Mouse (Mus musculus) E14TG2a.4 (cell line): ENCODE data around the gene Aldh8a1.

Source experiments
- H3K27me3 ChIP-seq: 2 replicates; pipeline ENCODE4 v1.6.1; 2014; ENCODE audit warnings: low read length, control low read depth; ENCODE audit not compliant: insufficient read depth
- H3K36me3 ChIP-seq: 2 replicates; pipeline ENCODE4 v1.6.1; 2014; ENCODE audit warnings: low read length, control low read depth; ENCODE audit not compliant: insufficient read depth
- H3K4me1 ChIP-seq: replicated peaks from 2 replicates; pipeline ENCODE4 v1.6.1; 2014; ENCODE audit warnings: low read depth, low read length, control low read depth
- H3K4me3 ChIP-seq: replicated peaks from 2 replicates; pipeline ENCODE4 v1.5.1; 2014; ENCODE audit warnings: mild to moderate bottlenecking, low read length
- H3K9me3 ChIP-seq: 2 replicates; pipeline ENCODE4 v1.6.1; 2014; ENCODE audit warnings: low read length, control low read depth
- CTCF ChIP-seq: conservative IDR thresholded peaks from 2 replicates; pipeline ENCODE4 v1.5.1; 2014; ENCODE audit warnings: low read length
- NANOG ChIP-seq: IDR thresholded peaks from 2 replicates; pipeline ENCODE4 v1.6.1; 2014; ENCODE audit warnings: borderline replicate concordance, low read length, mixed read lengths
- POU5F1 ChIP-seq: IDR thresholded peaks from 2 replicates; pipeline ENCODE4 v1.6.1; 2014; ENCODE audit warnings: low read length, borderline replicate concordance

The Aldh8a1 gene

GRCm38 (mm10) chr10:21444410-21444809, 67.3 kb downstream of the Aldh8a1 start:
- Histone ChIP-seq H3K36me3 (no peaks in the 10 kb centered on the region), H3K4me1 (no peaks in the 10 kb centered on the region), H3K4me3 (no peak overlapping the region), H3K9me3 (no peaks in the 10 kb centered on the region), H3K27me3 (no peaks in the 10 kb centered on the region)
- TF ChIP-seq CTCF (no peak), NANOG (no peak), POU5F1 (no peak)
